Mouse (Mus musculus) kidney, adult 11 months (tissue): ENCODE data around the gene Rbm25.
A peak's percentile ranks its signal among the peaks of the same experiment; 100 is the strongest.
"Not testable (repeated sequence)": the region's sequence is repeated elsewhere in the genome, so short reads cannot be mapped to it uniquely, and the experiment has no call there.

Experiments used
- DNase-seq: peaks from one replicate; pipeline ENCODE4 v3.0.0; 2022

Rbm25 gene

GRCm38 (mm10) chr12:83630936-83631335, at the start of gene Rbm25:
Gene Rbm25 (plus strand): TSS chr12:83631236.
- DNase-seq: not testable (repeated sequence)

GRCm38 (mm10) chr12:83582106-83582505, 48.9 kb upstream of the Rbm25 start:
- DNase-seq: peak; percentile 31

GRCm38 (mm10) chr12:83582747-83583146, 48.3 kb upstream of the Rbm25 start:
- DNase-seq: no peak

- DNase-seq: no peak
Measured at GRCm38 (mm10) chr12:83586628-83587027, 44.4 kb upstream of the Rbm25 start.

- DNase-seq: no peak
Measured at GRCm38 (mm10) chr12:83591754-83592501, 39.1 kb upstream of the Rbm25 start.

- DNase-seq: no peak
Measured at GRCm38 (mm10) chr12:83594454-83595040, 36.5 kb upstream of the Rbm25 start.

GRCm38 (mm10) chr12:83596191-83596954, 34.7 kb upstream of the Rbm25 start:
- DNase-seq: no peak

- DNase-seq: peak; percentile 98
Measured at GRCm38 (mm10) chr12:83597025-83597501, 34.0 kb upstream of the Rbm25 start, which contains the start of gene Zfyve1. Gene Zfyve1 (minus strand): TSS chr12:83597222.

GRCm38 (mm10) chr12:83597881-83598280, 33.2 kb upstream of the Rbm25 start:
- no peak for DNase-seq

GRCm38 (mm10) chr12:83602285-83602684, 28.8 kb upstream of the Rbm25 start:
- DNase-seq: no peak

- DNase-seq: not testable (repeated sequence)
Measured at GRCm38 (mm10) chr12:83606411-83606810, 24.6 kb upstream of the Rbm25 start.

- DNase-seq: no peak
Measured at GRCm38 (mm10) chr12:83617261-83617660, 13.8 kb upstream of the Rbm25 start.

- no peak for DNase-seq
Measured at GRCm38 (mm10) chr12:83618981-83619380, 12.1 kb upstream of the Rbm25 start.

GRCm38 (mm10) chr12:83620694-83621093, 10.3 kb upstream of the Rbm25 start:
- DNase-seq: not testable (repeated sequence)

GRCm38 (mm10) chr12:83622031-83622755, 8.8 kb upstream of the Rbm25 start:
- peak; percentile 55 for DNase-seq

- no peak for DNase-seq
Measured at GRCm38 (mm10) chr12:83624321-83624720, 6.7 kb upstream of the Rbm25 start.

- DNase-seq: peak; percentile 99
Measured at GRCm38 (mm10) chr12:83631743-83632679, 975 bp downstream of the Rbm25 start.

- peak; percentile 49 for DNase-seq
Measured at GRCm38 (mm10) chr12:83632680-83633025, 1.6 kb downstream of the Rbm25 start.

- no peak for DNase-seq
Measured at GRCm38 (mm10) chr12:83633807-83634206, 2.8 kb downstream of the Rbm25 start.

- no peak for DNase-seq
Measured at GRCm38 (mm10) chr12:83641233-83641632, 10.2 kb downstream of the Rbm25 start.

GRCm38 (mm10) chr12:83643116-83643515, 12.1 kb downstream of the Rbm25 start:
- no peak for DNase-seq

- no peak for DNase-seq
Measured at GRCm38 (mm10) chr12:83650346-83650745, 19.3 kb downstream of the Rbm25 start.
